Mouse (Mus musculus) C2C12 (cell line): ENCODE data around the gene Six3.

ENCODE experiments used
- CEBPB ChIP-seq: IDR thresholded peaks from one replicate; pipeline ENCODE4 v1.6.1; 2011; ENCODE audit warnings: low read depth, mild to moderate bottlenecking, control low read depth, moderate library complexity
- CTCF ChIP-seq: IDR thresholded peaks from one replicate; pipeline ENCODE4 v1.5.1; 2011; ENCODE audit not compliant: control insufficient read depth, insufficient read depth, insufficient read length
- MYOG ChIP-seq: IDR thresholded peaks from one replicate; pipeline ENCODE4 v1.6.1; 2011; ENCODE audit not compliant: control insufficient read depth, insufficient read length; ENCODE audit errors: extremely low read depth

DNA sequence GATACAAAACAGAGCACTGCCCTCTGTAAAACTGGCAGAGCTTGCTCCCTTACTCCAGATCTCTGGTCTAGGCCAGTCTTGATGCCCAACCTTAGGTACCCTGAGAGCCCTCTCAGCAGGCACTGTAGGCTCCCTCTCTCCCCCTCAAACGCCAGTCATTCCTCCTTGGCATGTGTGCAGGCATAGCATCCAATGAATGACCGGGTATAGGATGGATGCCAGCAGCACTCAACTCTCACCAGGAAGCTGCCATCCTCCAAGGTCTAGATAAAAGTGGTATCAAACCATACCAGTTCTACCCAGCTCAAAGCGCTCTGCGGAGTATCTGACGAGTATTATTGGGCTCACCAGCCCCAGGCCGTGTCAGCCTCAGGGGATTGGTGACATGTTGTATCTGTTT lies 33.2 kb upstream of the Six3 start:
- TF ChIP-seq CTCF (no peak), CEBPB (no peak), MYOG (no peak)
